Mouse (Mus musculus): Measurements from ENCODE around the gene Flywch1. TPM values are rescaled to one million over a fixed set of nuclear protein-coding genes. Genes with fewer than 3 reads are reported as not detected.
"Not testable (repeated sequence)": the region's sequence is repeated elsewhere in the genome, so short reads cannot be mapped to it uniquely, and the experiment has no call there.

Flywch1 gene
- polyA plus RNA-seq, 1 experiment from 2014 or later, result 203 TPM

DNA sequence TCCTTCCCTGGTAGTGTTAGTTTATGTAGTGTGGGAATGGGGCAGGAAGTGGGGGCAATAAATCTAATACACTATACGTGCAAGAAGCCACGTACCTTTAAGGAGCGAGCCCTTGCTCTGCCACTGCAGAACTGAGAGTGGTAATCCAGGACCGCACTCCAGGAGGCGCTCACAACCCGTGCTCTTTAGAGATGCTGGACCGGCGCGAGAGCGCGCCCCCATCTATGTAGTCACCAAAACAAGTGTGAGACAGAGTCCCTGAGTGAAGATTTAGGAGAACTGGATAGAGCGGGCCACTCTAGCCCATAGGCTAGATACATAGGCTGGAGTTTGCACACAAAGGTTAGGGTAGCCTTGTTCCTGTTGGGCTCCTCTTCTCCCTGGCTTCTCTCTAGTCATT is 2.7 kb upstream of the Flywch1 start:
- Histone ChIP-seq H3K27me3 (no peaks in the 10 kb centered on the region), H3K9me3 (replicated peaks) (no peaks in the 10 kb centered on the region), H3K4me1 (peaks cover 18% of the 10 kb centered on the region), H3K4me3 (no peak overlapping the region), H3K4me2 (replicated peaks) (no peak overlapping the region; the same call in 1 of the 2 replicates), H3K27ac (no peak overlapping the region), H3K36me3 (peaks cover 6% of the 10 kb centered on the region; the same call in 1 of the 2 replicates), H3K9ac (0 out of 2 replicates have a peak overlapping the region, but pooled peaks have one; percentile 15)
- ATAC-seq (ENCODE audit: low FRiP score), result no peak
- 8% methylated on average over 12 of the region's 12 CpGs for WGBS

DNA sequence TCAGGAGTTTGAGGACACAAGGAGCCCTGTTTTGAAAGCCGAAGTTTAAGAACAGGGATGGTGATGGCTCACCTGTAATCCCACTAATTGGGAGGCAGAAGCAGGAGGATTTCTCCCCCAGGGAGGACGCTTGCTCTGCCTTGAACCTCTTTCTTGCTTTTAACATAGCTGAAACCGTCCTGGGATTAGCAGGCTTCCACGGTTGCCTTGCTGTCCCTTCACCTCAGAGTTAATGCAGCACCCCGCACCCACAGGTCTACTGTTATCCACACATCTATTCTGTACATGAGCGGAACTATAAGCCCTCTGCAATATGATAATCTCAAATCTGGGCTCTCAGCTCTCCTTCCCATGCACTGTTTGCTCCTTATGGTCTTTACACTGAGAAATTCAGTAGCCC is 2.3 kb upstream of the Flywch1 start:
- Histone ChIP-seq H3K36me3 (peaks cover 8% of the 10 kb centered on the region), H3K4me3 (no peak overlapping the region), H3K9ac (no peak overlapping the region), H3K4me1 (peaks cover 18% of the 10 kb centered on the region), H3K27ac (no peak overlapping the region), H3K27me3 (no peaks in the 10 kb centered on the region), H3K9me3 (replicated peaks) (no peaks in the 10 kb centered on the region), H3K4me2 (replicated peaks) (no peak overlapping the region; the same call in 1 of the 2 replicates)
- ATAC-seq (ENCODE audit: low FRiP score), result no peak
- 76% methylated on average over 6 of the region's 6 CpGs for WGBS

DNA sequence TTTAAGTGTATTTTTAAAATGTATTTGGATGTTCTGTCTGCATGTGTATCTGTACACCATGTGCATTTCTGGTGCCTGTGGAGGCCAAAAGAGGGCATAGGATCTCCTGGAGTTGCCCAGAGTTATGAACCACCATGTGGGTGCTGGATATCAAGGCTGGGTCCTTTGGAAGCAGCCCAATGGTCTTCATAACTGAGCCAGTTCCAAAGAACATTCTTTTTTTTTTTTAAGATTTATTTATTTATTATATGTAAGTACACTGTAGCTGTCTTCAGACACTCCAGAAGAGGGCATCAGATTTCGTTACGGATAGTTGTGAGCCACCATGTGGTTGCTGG is 786 bp upstream of the Flywch1 start:
- 80% methylated on average over 2 of the region's 2 CpGs for WGBS

DNA sequence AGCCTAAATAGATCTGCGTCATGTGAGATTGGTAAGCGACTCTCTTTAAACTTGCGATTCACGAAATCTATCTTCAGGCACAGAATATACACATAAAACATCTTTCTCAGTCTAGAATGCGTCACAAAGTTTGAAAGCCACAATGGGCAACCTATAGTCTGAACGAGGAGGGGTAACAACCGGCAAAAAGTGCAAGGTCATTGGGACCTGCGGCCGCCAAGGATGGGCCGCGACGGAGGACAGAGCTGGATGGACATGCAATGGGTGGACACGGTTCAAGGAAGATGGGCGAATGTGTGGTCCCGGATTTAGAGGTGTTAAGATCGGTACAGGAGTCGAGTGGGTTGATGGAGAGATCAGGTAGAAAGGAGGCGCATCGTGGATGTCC is 512 bp downstream of the Flywch1 start:
- Histone ChIP-seq H3K36me3 (peaks cover 16% of the 10 kb centered on the region), H3K4me1 (peaks cover 18% of the 10 kb centered on the region), H3K9me3 (replicated peaks) (no peaks in the 10 kb centered on the region), H3K4me3 (peak overlapping the region; percentile 86), H3K27ac (peak overlapping the region; percentile 91), H3K27me3 (no peaks in the 10 kb centered on the region), H3K4me2 (replicated peaks) (peak overlapping the region; percentile 63), H3K9ac (peak overlapping the region; percentile 96)
- WGBS, result under 1% methylated on average over 19 of the region's 19 CpGs
- ATAC-seq (ENCODE audit: low FRiP score), result peak; percentile 59; the same call in 1 of the 2 replicates

More for the DNA sequence above, 786 bp upstream of the Flywch1 start:
- Histone ChIP-seq H3K4me3 (peak overlapping the region; percentile 86), H3K36me3 (peaks cover 18% of the 10 kb centered on the region), H3K4me2 (replicated peaks) (peak overlapping the region; percentile 63), H3K4me1 (peaks cover 18% of the 10 kb centered on the region), H3K9ac (peak overlapping the region; percentile 50; the same call in 1 of the 2 replicates)
- not testable (repeated sequence) for ATAC-seq (ENCODE audit: low FRiP score); H3K27me3 ChIP-seq; H3K27ac ChIP-seq; H3K9me3 ChIP-seq (replicated peaks)

DNA sequence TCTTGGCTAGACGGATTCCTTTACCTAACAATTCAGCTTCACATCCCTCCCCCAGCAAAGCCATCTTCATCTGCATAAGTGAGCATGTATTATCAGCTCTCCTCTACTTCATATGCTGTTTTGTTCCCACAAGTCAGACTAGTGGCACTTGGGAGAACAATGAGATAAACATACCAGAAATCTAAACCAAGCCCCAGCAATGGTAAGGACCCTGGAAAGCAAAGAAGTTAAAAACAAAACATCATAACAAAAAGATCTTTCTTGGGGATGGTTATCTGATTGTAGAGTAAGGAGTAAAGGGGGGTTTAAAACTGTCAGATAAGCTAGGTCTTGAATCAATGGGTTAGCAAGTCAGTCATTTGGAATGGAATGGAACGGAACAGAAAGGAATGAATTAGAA is 909 bp downstream of the Flywch1 start:
- H3K9me3 ChIP-seq (replicated peaks), result no peaks in the 10 kb centered on the region
- WGBS, result 8% methylated on average over 2 of the region's 2 CpGs
- no peaks in the 10 kb centered on the region for H3K27me3 ChIP-seq
- no peak for ATAC-seq (ENCODE audit: low FRiP score)
- H3K27ac ChIP-seq, result peak overlapping the region; percentile 91
- peaks cover 18% of the 10 kb centered on the region for H3K4me1 ChIP-seq
- H3K36me3 ChIP-seq, result peaks cover 16% of the 10 kb centered on the region
- H3K9ac ChIP-seq, result peak overlapping the region; percentile 96
- peak overlapping the region; percentile 86 for H3K4me3 ChIP-seq
- peak overlapping the region; percentile 63 for H3K4me2 ChIP-seq (replicated peaks)

DNA sequence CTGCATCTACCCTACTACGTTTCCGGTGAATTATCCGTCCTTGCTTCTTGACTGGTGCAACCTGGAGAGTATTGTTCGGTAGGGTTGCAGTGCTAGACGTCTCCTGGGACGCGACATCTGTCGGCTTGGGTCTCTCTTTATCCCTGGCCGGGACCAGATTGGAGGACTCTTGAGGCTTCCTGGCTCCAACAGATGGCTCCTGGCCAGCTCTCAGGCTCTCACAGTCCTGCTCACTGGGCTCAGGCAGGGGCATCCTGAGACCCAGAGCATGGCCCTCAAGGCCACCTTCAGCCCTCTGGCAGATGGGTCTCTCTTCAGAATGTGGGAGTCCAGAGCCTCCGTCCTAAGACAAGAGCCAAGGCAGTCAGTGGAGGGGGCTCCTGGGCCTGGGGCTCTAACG is 8.4 kb downstream of the Flywch1 start:
- 86% methylated on average over 11 of the region's 11 CpGs for WGBS
- ATAC-seq (ENCODE audit: low FRiP score), result no peak
- peaks cover 69% of the 10 kb centered on the region for H3K36me3 ChIP-seq

DNA sequence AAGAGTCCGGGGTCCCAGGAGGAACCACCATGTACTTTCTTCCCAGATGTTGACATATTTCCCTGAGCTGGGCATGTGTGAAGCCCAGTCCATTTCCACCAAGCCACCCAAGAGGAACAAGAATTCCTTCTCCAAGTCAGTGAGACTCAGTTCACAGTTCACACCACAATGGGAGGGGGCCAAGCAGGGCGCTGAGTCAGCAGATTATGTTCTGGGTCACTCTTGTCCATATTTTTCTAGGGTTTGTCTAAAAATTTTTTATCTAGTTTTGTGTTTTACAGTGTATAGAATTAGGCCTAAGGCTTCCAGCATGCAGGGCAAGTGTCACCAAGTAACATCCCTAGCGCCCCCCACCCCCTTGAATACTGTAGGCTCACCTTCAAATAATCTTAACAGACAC is 10.2 kb downstream of the Flywch1 start:
- no peak overlapping the region for H3K9ac ChIP-seq
- H3K27me3 ChIP-seq, result no peaks in the 10 kb centered on the region
- H3K9me3 ChIP-seq (replicated peaks), result no peaks in the 10 kb centered on the region
- H3K4me3 ChIP-seq, result no peak overlapping the region
- ATAC-seq (ENCODE audit: low FRiP score), result no peak
- H3K36me3 ChIP-seq, result peaks cover 81% of the 10 kb centered on the region
- no peak overlapping the region for H3K27ac ChIP-seq
- WGBS, result 94% methylated on average over 3 of the region's 3 CpGs
- no peak overlapping the region for H3K4me2 ChIP-seq (replicated peaks)
- no peaks in the 10 kb centered on the region for H3K4me1 ChIP-seq

More for the DNA sequence above, 8.4 kb downstream of the Flywch1 start:
- no peak overlapping the region for H3K27ac ChIP-seq
- H3K4me1 ChIP-seq, result no peaks in the 10 kb centered on the region
- H3K9ac ChIP-seq, result no peak overlapping the region
- H3K4me2 ChIP-seq (replicated peaks), result no peak overlapping the region
- H3K4me3 ChIP-seq, result no peak overlapping the region
- no peaks in the 10 kb centered on the region for H3K9me3 ChIP-seq (replicated peaks)
- H3K27me3 ChIP-seq, result no peaks in the 10 kb centered on the region

DNA sequence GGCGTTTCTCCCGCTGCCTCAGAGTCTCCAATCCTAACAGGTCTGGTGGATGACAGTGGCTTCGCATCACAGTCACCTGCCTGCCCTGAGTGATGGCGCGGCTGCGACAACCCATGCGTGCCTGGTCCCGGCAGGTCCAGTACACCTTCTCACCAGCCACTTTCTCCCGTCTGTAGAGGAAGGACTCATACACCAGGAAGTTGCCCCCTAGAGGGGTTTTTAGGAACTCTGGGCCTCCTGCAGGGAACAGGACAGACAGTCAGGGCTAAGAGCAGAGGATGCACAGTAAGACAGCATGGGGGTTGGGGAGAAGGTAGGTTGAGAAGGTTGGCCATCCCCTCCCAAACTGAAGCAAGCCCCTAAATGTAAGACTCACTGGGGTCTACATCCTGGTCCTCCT is 11.2 kb downstream of the Flywch1 start:
- Histone ChIP-seq H3K27ac (no peak overlapping the region), H3K4me2 (replicated peaks) (no peak overlapping the region), H3K36me3 (peaks cover 88% of the 10 kb centered on the region), H3K27me3 (no peaks in the 10 kb centered on the region), H3K4me3 (no peak overlapping the region), H3K9me3 (replicated peaks) (no peaks in the 10 kb centered on the region), H3K9ac (no peak overlapping the region), H3K4me1 (no peaks in the 10 kb centered on the region)
- ATAC-seq (ENCODE audit: low FRiP score), result no peak
- WGBS, result 97% methylated on average over 9 of the region's 9 CpGs

DNA sequence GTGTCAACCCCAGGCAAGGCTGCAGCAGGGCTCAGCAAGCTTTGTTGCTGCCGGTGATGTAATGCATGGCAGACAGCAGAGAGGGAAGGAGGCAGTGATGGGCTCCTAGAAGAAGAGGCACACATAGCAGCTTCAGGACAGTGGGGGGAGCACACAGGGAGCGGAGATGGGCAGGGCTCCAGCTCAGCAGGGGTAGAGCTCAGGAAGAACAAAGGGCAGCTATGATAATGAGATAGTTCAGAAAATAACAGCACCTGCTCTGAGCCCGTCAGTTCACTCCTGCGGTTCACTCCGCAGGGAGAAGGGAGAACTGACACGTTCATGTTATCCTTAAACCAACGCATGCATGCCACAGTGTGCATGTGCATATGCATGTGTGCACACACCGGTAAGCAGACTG is 12.6 kb downstream of the Flywch1 start:
- H3K36me3 ChIP-seq, result peaks cover 96% of the 10 kb centered on the region
- H3K4me2 ChIP-seq (replicated peaks), result no peak overlapping the region
- WGBS, result 74% methylated on average over 8 of the region's 8 CpGs
- no peak overlapping the region for H3K4me3 ChIP-seq
- H3K27me3 ChIP-seq, result no peaks in the 10 kb centered on the region
- H3K9me3 ChIP-seq (replicated peaks), result no peaks in the 10 kb centered on the region
- no peak overlapping the region for H3K27ac ChIP-seq
- no peak for ATAC-seq (ENCODE audit: low FRiP score)
- no peak overlapping the region for H3K9ac ChIP-seq
- H3K4me1 ChIP-seq, result no peaks in the 10 kb centered on the region

DNA sequence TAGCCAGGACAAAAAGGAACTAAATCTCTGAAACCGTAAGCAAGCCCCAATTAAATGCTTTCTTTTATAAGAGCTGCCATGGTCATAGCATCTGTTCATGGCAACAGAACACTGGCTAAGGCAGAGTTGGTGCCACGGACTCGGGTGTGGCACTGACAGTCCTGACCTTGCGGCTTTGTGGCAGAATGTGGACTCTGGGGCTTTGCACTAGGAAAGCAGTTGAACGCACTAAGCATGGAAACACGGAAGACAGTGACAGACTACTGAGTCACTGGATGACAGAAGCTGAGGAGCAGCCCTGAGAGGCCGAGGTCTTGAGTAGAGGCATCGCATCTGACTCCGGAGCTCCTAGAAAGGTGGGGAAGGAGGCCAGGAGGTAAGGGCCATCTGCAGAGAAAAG is 13.8 kb downstream of the Flywch1 start:
- 96% methylated on average over 9 of the region's 9 CpGs for WGBS
- Histone ChIP-seq H3K36me3 (peaks cover 98% of the 10 kb centered on the region), H3K27ac (no peak overlapping the region)

DNA sequence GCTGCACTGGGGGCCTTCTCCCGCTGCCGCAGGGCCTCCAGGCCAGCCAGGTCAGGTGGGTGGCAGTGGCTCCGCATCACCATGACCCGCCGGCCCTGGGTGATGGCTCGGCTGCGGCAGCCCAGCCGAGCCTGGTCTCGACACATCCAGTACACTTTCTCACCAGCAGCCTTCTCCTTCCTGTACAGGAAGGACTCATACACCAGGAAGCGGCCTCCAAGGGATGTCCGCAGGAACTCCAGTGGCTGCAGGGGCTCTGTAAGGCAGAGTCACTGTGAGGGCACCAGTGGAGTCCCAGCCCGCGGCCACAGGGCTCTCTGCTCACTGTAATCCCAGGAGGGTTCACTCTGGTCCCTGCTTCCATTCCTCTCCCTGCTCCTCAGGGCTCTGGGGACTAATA is 15.7 kb downstream of the Flywch1 start:
- no peaks in the 10 kb centered on the region for H3K9me3 ChIP-seq (replicated peaks)
- 88% methylated on average over 13 of the region's 13 CpGs for WGBS
- no peaks in the 10 kb centered on the region for H3K4me1 ChIP-seq
- H3K4me2 ChIP-seq (replicated peaks), result no peak overlapping the region
- no peak for ATAC-seq (ENCODE audit: low FRiP score)
- H3K27me3 ChIP-seq, result no peaks in the 10 kb centered on the region
- H3K27ac ChIP-seq, result no peak overlapping the region
- no peak overlapping the region for H3K4me3 ChIP-seq
- peaks cover 93% of the 10 kb centered on the region for H3K36me3 ChIP-seq
- H3K9ac ChIP-seq, result no peak overlapping the region

More for the DNA sequence above, 13.8 kb downstream of the Flywch1 start:
- Histone ChIP-seq H3K9ac (no peak overlapping the region), H3K4me3 (no peak overlapping the region), H3K9me3 (replicated peaks) (no peaks in the 10 kb centered on the region), H3K4me2 (replicated peaks) (no peak overlapping the region), H3K27me3 (no peaks in the 10 kb centered on the region), H3K4me1 (no peaks in the 10 kb centered on the region)
- ATAC-seq (ENCODE audit: low FRiP score), result no peak

DNA sequence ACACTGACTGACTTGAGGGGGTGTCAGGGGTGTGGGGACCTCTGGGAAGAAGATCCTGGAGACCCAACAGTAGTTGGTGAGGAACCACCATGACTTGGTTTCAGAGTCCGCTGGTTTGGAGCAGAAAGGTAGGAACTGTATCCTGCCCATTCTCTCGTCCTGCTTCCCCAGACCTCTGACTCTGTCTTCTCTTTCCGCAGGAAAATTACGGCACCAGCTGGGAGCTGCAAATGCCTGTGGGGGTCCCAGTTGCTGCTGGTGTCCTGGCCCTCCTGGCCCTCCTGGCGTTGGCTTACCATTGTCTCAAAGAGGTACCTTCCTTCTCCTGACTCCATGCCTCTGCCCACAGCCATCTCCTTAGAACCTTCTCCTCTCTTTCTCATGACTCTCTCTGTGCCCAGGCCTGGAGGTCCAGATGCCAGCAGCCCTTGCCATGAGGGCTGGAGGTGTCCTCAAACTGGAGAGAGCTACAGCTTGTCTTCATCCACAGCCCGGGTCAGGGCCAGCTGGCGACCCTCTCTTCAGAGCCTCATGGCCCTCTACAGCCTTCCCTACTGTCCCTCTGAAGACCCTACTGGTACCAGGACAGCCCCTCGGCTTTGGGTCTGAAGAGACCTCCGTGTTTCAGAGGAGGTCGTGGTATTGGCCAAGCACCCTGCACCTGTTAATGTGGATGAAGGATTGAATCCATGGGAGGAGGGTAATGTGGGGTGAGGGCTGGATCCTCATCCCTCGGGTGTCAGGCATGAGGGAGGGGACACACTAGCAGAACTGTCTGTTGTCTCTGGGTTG is 21.8 kb downstream of the Flywch1 start:
- Histone ChIP-seq H3K4me2 (replicated peaks) (no peak overlapping the region), H3K36me3 (peaks cover 34% of the 10 kb centered on the region), H3K27me3 (peaks cover 34% of the 10 kb centered on the region), H3K27ac (no peak overlapping the region), H3K4me3 (no peak overlapping the region), H3K9me3 (replicated peaks) (no peaks in the 10 kb centered on the region), H3K4me1 (peaks cover 21% of the 10 kb centered on the region), H3K9ac (no peak overlapping the region)
- WGBS, result 81% methylated on average over 11 of the region's 11 CpGs
- ATAC-seq (ENCODE audit: low FRiP score), result no peak

All from hindbrain, embryonic 12.5 days (tissue).